Mouse (Mus musculus) embryonic facial prominence, embryonic 14.5 days (tissue): ENCODE results near the gene Col4a2. TPM values are rescaled to one million over a fixed set of nuclear protein-coding genes. Genes with fewer than 3 reads are reported as not detected.

Experiments used
- ATAC-seq: fragments of 200-750 bp; cut with Nextera tagmentation; 2 replicates; pipeline ENCODE4 v1.8.0; 2017; ENCODE audit warnings: low read depth, moderate number of reproducible peaks, moderate TSS enrichment
- DNase-seq: peaks from one replicate; pipeline ENCODE4 v3.0.0-alpha.2; 2015; ENCODE audit warnings: low spot score
- H3K27ac ChIP-seq: fragments of 300-500 bp; sonication (generic); replicated peaks from 2 replicates; pipeline ENCODE4 v1.5.1; 2014; ENCODE audit warnings: low read depth, mild to moderate bottlenecking, low read length, moderate library complexity
- H3K27me3 ChIP-seq: fragments of 300-500 bp; sonication (generic); replicated peaks from 2 replicates; pipeline ENCODE4 v1.6.1; 2014; ENCODE audit warnings: low read length; ENCODE audit not compliant: control insufficient read depth, insufficient read depth
- H3K36me3 ChIP-seq: fragments of 300-500 bp; sonication (generic); 2 replicates; pipeline ENCODE4 v1.6.1; 2014; ENCODE audit warnings: low read length, mixed read lengths; ENCODE audit not compliant: control insufficient read depth, insufficient read depth
- H3K4me1 ChIP-seq: fragments of 300-500 bp; sonication (generic); 2 replicates; pipeline ENCODE4 v1.6.1; 2014; ENCODE audit warnings: antibody characterized with exemption, low read length; ENCODE audit not compliant: control insufficient read depth, insufficient read depth
- H3K4me2 ChIP-seq: fragments of 300-500 bp; sonication (generic); 2 replicates; pipeline ENCODE4 v1.6.1; 2014; ENCODE audit warnings: low read depth, mild to moderate bottlenecking, low read length, moderate library complexity, mixed read lengths
- H3K4me3 ChIP-seq: fragments of 300-500 bp; sonication (generic); 2 replicates; pipeline ENCODE4 v1.5.1; 2014; ENCODE audit warnings: low read depth, mild to moderate bottlenecking, low read length
- H3K9ac ChIP-seq: fragments of 300-500 bp; sonication (generic); 2 replicates; pipeline ENCODE4 v1.6.1; 2014; ENCODE audit warnings: low read depth, mild to moderate bottlenecking, low read length, moderate library complexity, mixed read lengths
- H3K9me3 ChIP-seq: fragments of 300-500 bp; sonication (generic); 2 replicates; pipeline ENCODE4 v1.6.1; 2016; ENCODE audit warnings: low read length; ENCODE audit not compliant: control insufficient read depth
- WGBS: fragments of 180-500 bp; shearing (Covaris S2); extraction: QIAGEN DNeasy Blood & Tissue Kit; methylation state at CpG from one replicate; pipeline ENCODE4 v1.1.7; 2014; 5-methylcytosine and 5-hydroxymethylcytosine counted together
- polyA plus RNA-seq: library from polyadenylated mRNA; unstranded; fragments of >200 nt; fragmentation: Nextera tagmentation; extraction: Ambion mirVana; gene quantifications from 2 replicates; pipeline ENCODE4 v1.2.1, GENCODE M21; 2014

Gene Col4a2
- polyA plus RNA-seq, 1 experiment from 2014 or later, result 95.9 TPM

- Histone ChIP-seq H3K27me3 (no peaks in the 10 kb centered on the region), H3K4me2 (no peak overlapping the region), H3K36me3 (peaks cover 87% of the 10 kb centered on the region), H3K27ac (no peak overlapping the region), H3K4me3 (no peak overlapping the region), H3K9ac (no peak overlapping the region), H3K9me3 (no peaks in the 10 kb centered on the region), H3K4me1 (no peaks in the 10 kb centered on the region)
- WGBS, result 83% methylated on average over 9 of the region's 9 CpGs
- ATAC-seq (no peak), DNase-seq (no peak)
Measured at GRCm38 (mm10) chr8:11443611-11444010, 131.0 kb downstream of the Col4a2 start.

DNA sequence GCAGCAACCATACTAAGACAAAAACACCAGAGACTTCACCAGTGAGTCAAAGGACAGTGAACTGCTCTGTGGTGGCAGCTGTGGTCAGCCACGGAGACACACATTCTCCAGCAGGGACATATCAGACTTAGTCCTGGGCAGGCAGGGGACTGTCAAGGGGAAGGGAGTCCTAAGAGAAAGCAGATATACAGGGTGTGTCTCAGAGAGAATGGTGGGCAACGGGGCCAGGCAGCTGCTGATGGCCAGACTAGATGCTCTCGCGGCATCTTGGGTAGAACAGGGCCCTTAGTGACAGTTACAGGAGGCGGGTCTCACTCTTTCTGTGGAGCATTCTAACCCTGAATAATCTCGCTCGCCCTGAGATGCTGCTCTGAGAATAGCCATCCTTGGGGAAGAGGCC, 131.6 kb downstream of the Col4a2 start:
- Histone ChIP-seq H3K27me3 (no peaks in the 10 kb centered on the region), H3K4me3 (no peak overlapping the region), H3K9ac (no peak overlapping the region), H3K4me2 (no peak overlapping the region), H3K4me1 (no peaks in the 10 kb centered on the region), H3K9me3 (no peaks in the 10 kb centered on the region), H3K27ac (no peak overlapping the region), H3K36me3 (peaks cover 86% of the 10 kb centered on the region)
- no peak for DNase-seq
- WGBS, result 92% methylated on average over 7 of the region's 7 CpGs
- ATAC-seq, result no peak

- Histone ChIP-seq H3K9ac (no peak overlapping the region), H3K4me1 (no peaks in the 10 kb centered on the region), H3K27ac (no peak overlapping the region), H3K27me3 (no peaks in the 10 kb centered on the region), H3K4me2 (no peak overlapping the region), H3K36me3 (peaks cover 72% of the 10 kb centered on the region), H3K4me3 (no peak overlapping the region), H3K9me3 (no peaks in the 10 kb centered on the region)
- no peak for ATAC-seq
- WGBS, result 95% methylated on average over 13 of the region's 13 CpGs
- DNase-seq, result no peak
Measured at GRCm38 (mm10) chr8:11445790-11446189, 133.2 kb downstream of the Col4a2 start.

GRCm38 (mm10) chr8:11447910-11448570, 135.4 kb downstream of the Col4a2 start:
- Histone ChIP-seq H3K36me3 (peaks cover 52% of the 10 kb centered on the region), H3K4me1 (peaks cover 3% of the 10 kb centered on the region), H3K27me3 (no peaks in the 10 kb centered on the region), H3K4me3 (no peak overlapping the region), H3K27ac (no peak overlapping the region), H3K9me3 (no peaks in the 10 kb centered on the region), H3K9ac (no peak overlapping the region), H3K4me2 (no peak overlapping the region)
- ATAC-seq (no peak), DNase-seq (no peak)
- WGBS, result 91% methylated on average over 23 of the region's 23 CpGs

DNA sequence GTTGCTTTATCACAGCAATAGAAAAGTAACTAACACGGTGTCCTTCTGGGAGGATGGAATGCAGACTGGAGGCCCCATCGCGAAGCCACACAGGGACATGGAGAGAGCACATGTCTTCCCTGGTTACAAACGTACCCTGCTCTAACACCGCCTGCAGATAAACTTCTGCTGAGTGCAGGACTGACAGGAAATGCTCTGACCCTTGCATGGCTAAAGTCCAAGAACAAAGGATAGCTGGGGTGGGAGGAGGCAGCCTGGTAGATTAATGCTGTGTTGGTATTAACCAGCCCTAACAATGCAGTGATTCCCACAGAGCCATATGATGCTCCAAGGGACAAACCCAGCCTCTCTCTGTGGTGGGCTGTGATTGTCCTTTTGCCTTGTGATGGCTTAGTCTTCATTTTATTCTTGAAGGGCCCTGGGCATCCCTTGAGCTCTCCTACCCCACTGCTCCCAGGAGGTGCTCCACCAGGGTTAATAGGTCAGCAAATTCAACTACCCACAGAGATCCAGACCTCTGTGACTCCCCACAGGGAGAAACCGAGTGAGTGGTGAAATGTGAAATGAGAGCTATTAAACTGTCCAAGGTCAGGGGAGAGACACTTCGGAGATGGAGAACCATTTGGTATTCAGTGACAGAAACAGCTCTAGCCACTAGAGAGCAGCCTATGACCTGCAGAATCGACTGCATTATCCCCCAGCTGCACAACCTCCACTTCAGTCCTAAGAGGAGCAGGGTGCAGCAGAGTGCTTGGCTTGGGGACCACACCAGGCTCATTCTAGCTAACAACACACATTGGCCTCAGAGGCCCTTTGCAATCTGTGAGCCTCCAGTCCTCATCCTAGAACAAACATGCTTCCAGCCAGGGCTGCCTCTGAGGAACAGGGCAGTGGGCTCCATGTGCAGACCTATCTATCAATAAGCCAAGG, 137.8 kb downstream of the Col4a2 start:
- H3K27ac ChIP-seq, result no peak overlapping the region
- WGBS, result 43% methylated on average over 8 of the region's 8 CpGs
- DNase-seq (peak; percentile 73), ATAC-seq (peak; percentile 58; the same call in 1 of the 2 replicates)
- H3K36me3 ChIP-seq, result peaks cover 33% of the 10 kb centered on the region
- no peak overlapping the region for H3K4me2 ChIP-seq
- no peak overlapping the region for H3K9ac ChIP-seq
- H3K27me3 ChIP-seq, result no peaks in the 10 kb centered on the region
- H3K9me3 ChIP-seq, result no peaks in the 10 kb centered on the region
- H3K4me1 ChIP-seq, result peaks cover 5% of the 10 kb centered on the region
- no peak overlapping the region for H3K4me3 ChIP-seq

DNA sequence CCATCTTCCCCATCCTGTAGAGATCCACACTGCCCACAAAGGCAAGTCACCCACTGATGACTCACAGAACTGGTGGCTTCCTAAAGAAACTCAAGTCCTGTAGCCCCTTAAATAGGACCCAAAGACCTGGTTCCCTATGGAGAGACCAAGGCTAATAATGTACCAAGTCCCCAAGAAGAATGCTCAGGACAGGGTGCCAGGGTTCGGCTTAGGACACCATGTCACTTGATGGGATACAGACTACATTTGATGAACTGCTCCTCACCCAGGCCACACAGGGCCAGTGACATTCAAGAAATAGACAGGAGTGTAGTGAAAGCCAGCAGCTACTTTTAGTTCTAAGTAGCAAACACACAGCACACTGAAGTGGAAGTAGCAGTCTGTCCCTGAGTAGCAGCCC, 139.5 kb downstream of the Col4a2 start:
- H3K4me1 ChIP-seq, result peaks cover 5% of the 10 kb centered on the region
- H3K27ac ChIP-seq, result no peak overlapping the region
- no peak overlapping the region for H3K4me3 ChIP-seq
- peaks cover 18% of the 10 kb centered on the region for H3K36me3 ChIP-seq
- no peaks in the 10 kb centered on the region for H3K9me3 ChIP-seq
- 95% methylated on average over 1 of the region's 1 CpGs for WGBS
- no peak for ATAC-seq
- no peak overlapping the region for H3K9ac ChIP-seq
- H3K4me2 ChIP-seq, result no peak overlapping the region
- H3K27me3 ChIP-seq, result no peaks in the 10 kb centered on the region
- DNase-seq, result no peak

GRCm38 (mm10) chr8:11452559-11452958, 140.0 kb downstream of the Col4a2 start:
- H3K27me3 ChIP-seq, result no peaks in the 10 kb centered on the region
- no peak overlapping the region for H3K4me2 ChIP-seq
- H3K27ac ChIP-seq, result no peak overlapping the region; the same call in 1 of the 2 replicates
- 54% methylated on average over 3 of the region's 3 CpGs for WGBS
- peaks cover 6% of the 10 kb centered on the region for H3K4me1 ChIP-seq
- H3K9me3 ChIP-seq, result no peaks in the 10 kb centered on the region
- no peak for DNase-seq
- H3K4me3 ChIP-seq, result no peak overlapping the region
- peaks cover 14% of the 10 kb centered on the region for H3K36me3 ChIP-seq
- no peak overlapping the region for H3K9ac ChIP-seq
- ATAC-seq, result no peak

DNA sequence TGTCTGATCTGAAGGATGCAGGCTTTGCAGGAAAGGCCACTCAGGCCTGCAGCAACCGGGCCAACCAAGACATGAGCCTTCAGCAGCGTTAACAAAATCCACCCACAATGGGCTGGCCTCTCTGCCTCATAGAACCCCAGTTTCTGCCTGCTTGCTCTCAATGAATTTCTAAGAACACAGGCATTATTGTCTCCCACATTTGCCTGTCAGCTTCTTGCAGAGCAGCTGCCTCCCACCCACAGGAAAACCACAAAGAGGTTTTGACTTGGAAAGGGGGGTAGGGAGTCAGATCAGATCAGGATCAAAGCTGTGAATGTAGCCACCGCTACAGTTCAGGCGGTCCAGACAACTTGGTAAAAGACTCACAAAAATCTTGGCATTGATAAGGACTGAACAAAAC, 140.4 kb downstream of the Col4a2 start:
- H3K4me2 ChIP-seq, result no peak overlapping the region
- peaks cover 11% of the 10 kb centered on the region for H3K36me3 ChIP-seq
- H3K27ac ChIP-seq, result no peak overlapping the region; the same call in 1 of the 2 replicates
- ATAC-seq, result peak; percentile 31; the same call in 1 of the 2 replicates
- peak; percentile 75 for DNase-seq
- no peak overlapping the region for H3K9ac ChIP-seq
- peaks cover 9% of the 10 kb centered on the region for H3K4me1 ChIP-seq
- H3K27me3 ChIP-seq, result no peaks in the 10 kb centered on the region
- WGBS, result 27% methylated on average over 4 of the region's 4 CpGs
- H3K4me3 ChIP-seq, result no peak overlapping the region
- H3K9me3 ChIP-seq, result no peaks in the 10 kb centered on the region
